Mouse (Mus musculus) right cerebral cortex, postnatal 25 days (tissue): ENCODE results near the gene Ndufb10.

Source experiments
- DNase-seq: peaks from one replicate; pipeline ENCODE4 v3.0.0; 2022

The Ndufb10 gene

GRCm38 (mm10) chr17:24705821-24706220 is 18.5 kb downstream of the Ndufb10 start:
- DNase-seq: no peak

- no peak for DNase-seq
These were observed 23.0 kb downstream of the Ndufb10 start for GRCm38 (mm10) chr17:24701251-24701650.

GRCm38 (mm10) chr17:24699473-24699872 is 24.8 kb downstream of the Ndufb10 start:
- no peak for DNase-seq

GRCm38 (mm10) chr17:24698715-24699114 is 25.6 kb downstream of the Ndufb10 start:
- DNase-seq: no peak

GRCm38 (mm10) chr17:24697985-24698384 is 26.3 kb downstream of the Ndufb10 start:
- no peak for DNase-seq

GRCm38 (mm10) chr17:24696011-24696697 is 28.1 kb downstream of the Ndufb10 start, which contains the start of the genes Gfer and Noxo1:
TSS of gene Gfer (minus strand) at chr17:24696156.
TSS of gene Noxo1 (plus strand) at chr17:24696234.
- DNase-seq: peak; percentile 87

GRCm38 (mm10) chr17:24695326-24696010 is 28.8 kb downstream of the Ndufb10 start:
- no peak for DNase-seq

- no peak for DNase-seq
These were observed 31.9 kb downstream of the Ndufb10 start for GRCm38 (mm10) chr17:24692385-24692784.

- peak; percentile 63 for DNase-seq
These were observed 34.8 kb downstream of the Ndufb10 start, which contains the start of gene Syngr3 for GRCm38 (mm10) chr17:24689251-24690081. TSS of gene Syngr3 (minus strand) at chr17:24689955.

GRCm38 (mm10) chr17:24687599-24687998 is 36.7 kb downstream of the Ndufb10 start:
- no peak for DNase-seq

GRCm38 (mm10) chr17:24687146-24687595 is 37.1 kb downstream of the Ndufb10 start:
- no peak for DNase-seq

- no peak for DNase-seq
These were observed 37.8 kb downstream of the Ndufb10 start for GRCm38 (mm10) chr17:24686514-24686913.

- DNase-seq: no peak
These were observed 46.7 kb downstream of the Ndufb10 start for GRCm38 (mm10) chr17:24677500-24678080.

- no peak for DNase-seq
These were observed 47.4 kb downstream of the Ndufb10 start for GRCm38 (mm10) chr17:24676877-24677276.

- DNase-seq: no peak
These were observed 48.1 kb downstream of the Ndufb10 start for GRCm38 (mm10) chr17:24676187-24676586.

GRCm38 (mm10) chr17:24674277-24674676 is 50.0 kb downstream of the Ndufb10 start:
- peak; percentile 65 for DNase-seq

- no peak for DNase-seq
These were observed 52.1 kb downstream of the Ndufb10 start for GRCm38 (mm10) chr17:24672141-24672540.
